Mouse (Mus musculus): ENCODE measurements around the gene C5ar1.
"Not testable (repeated sequence)": the region's sequence is repeated elsewhere in the genome, so short reads cannot be mapped to it uniquely, and the experiment has no call there.

C5ar1 gene

DNA sequence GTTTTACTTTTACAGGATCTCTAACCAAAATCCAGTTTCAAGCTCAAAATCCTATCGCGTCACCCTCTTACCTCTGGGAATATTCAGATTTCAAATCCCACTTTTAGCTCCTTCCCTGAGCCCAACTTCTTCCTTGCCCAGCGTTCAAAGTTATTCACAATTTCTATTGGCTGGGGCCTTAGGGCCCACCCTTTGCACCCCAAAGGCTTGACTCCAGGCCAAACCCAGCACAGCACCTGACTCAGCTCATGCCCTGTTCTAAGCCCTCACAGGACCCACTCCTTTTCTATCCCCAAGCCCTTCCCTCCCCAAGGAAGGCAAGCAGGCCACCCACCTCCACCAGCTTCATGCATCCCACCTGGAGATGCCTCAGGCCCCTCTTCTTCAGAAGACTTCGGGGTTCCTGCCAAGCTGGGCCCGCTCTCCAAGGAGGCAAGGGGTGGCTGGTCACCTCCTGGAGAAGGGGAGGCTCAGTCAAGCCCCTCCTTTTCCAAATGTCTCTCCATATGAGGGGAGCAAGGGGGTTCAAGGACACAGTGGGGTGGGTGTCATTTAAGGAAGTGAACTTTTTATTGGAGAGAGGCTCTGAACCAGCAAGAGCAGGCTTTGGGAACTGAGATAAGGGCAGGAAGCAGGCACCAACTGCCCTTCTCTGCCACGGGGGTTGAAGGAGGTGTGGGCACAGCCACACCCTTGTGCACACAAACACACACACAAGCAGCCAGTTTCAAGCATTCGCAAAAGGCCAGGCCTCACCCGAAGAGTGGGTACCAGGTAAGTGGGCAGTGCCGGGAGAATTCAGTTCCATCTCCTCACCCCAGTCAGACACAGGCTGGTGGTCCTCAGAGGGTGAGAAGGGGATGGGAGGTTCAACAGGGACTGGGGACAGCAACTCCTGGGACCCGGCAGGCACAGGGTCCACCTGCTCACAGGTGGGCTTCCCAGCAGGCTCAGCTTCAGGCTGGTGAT is 15.9 kb upstream of the C5ar1 start:
- DNase-seq (ENCODE audit: low read depth, low spot score), result no peak

- no peak for DNase-seq (ENCODE audit: low read depth, low spot score)
Measured at GRCm38 (mm10) chr7:16273766-16274140, 14.4 kb upstream of the C5ar1 start.

GRCm38 (mm10) chr7:16273081-16273765 is 13.9 kb upstream of the C5ar1 start, which contains the start of gene Inafm1:
Gene Inafm1 (minus strand): TSS chr7:16273617.
- DNase-seq (ENCODE audit: low read depth, low spot score), result peak; percentile 91

DNA sequence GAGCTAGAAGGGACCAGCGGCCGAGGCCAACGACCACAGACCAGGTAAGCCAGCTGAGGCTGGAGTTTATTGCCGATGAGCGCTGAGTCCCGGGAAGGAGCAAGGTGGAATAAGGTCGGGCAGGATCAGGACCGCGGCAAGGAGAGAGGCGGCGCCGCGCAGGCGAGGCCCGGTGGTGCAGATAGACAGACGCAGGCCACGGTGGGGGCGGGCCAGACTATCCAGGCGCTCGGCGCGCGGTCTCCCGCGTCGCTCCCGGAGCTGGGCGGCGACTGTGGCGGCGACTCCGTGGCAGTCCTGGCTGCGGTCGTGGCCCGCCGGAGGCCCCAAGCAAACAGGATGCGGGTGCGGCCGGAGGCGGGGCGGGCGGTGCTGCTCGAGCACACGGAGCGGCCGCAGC is 13.3 kb upstream of the C5ar1 start:
- peak; percentile 45 for DNase-seq (ENCODE audit: low read depth, low spot score)

DNA sequence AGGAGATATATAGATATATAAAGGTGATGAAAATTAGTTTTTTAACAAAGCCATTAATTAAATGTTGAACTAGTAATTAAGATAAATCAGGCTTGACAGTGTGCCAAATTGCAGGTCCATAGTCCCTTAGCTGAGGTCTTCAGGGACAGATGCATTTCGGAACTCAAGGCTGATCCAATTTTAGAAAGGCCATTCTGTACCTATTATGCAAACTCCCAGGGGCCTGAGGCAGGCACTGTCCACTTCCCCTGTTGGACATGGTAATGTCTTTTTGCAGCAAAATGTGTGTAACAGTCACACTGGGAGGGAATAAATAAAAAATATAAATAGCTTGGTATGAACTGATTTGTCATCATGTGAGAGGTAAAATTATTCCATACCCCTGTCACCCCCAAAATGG is 11.8 kb upstream of the C5ar1 start:
- DNase-seq (ENCODE audit: low read depth, low spot score), result no peak

DNA sequence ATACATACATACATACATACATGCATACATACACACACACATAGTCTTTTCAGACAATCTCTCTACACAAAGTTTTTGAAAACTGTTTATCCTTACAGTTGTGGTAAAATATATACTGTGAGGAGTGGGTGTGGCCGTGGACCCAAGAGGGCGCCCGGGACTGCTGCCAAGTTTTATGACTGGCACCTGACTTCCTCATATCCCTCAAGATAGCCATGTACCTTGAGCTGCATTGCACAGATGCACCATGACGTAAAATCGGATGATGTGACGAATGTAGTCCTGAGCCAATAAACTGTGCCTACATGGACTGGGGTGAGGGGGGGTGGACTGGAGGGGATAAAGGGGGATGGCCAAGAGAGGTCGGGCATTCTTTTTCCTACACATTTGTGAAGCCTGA is 7.3 kb upstream of the C5ar1 start:
- DNase-seq (ENCODE audit: low read depth, low spot score), result not testable (repeated sequence)

DNA sequence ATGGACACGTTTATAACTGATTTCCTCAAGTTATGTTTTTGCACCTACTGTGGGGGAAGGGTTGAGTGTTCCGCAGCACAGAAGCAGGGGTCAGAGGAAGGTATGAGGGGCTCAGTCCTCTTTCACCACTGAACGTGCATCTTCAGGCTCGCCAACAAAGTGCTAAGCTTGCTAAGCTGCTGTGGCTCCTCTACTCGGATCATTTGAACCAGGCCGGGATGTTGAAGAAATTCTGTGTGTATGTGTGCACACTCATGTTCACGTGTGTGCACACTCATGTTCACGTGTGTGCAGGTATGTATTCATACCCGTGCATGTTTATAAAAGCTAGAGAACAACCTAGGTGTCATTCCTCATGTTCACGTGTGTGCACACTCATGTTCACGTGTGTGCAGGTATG is 6.5 kb upstream of the C5ar1 start:
- no peak for DNase-seq (ENCODE audit: low read depth, low spot score)

DNA sequence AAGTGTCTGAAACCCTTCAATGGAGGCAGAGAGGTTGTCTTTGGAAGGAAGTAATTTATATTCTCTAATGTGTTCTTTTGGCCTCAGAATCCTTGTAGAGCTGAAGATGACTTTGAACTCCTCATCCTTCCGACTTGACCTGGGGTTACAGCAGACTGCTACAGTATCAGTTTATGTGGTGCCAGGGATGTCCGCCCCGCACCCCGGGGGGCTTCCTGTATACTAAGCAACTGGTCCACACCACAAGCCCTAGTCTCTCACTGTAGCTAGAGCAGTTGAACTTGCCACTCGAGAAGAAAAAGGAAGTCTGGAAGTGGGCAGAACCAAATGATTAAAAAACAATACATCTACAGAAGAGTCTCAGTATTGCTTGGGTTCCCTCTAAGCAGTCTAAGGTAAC is 4.5 kb upstream of the C5ar1 start:
- DNase-seq (ENCODE audit: low read depth, low spot score), result no peak

- DNase-seq (ENCODE audit: low read depth, low spot score), result peak; percentile 69
Measured at GRCm38 (mm10) chr7:16263015-16263787, 3.9 kb upstream of the C5ar1 start.

GRCm38 (mm10) chr7:16261097-16261496 is 1.8 kb upstream of the C5ar1 start:
- no peak for DNase-seq (ENCODE audit: low read depth, low spot score)

- DNase-seq (ENCODE audit: low read depth, low spot score), result no peak
Measured at GRCm38 (mm10) chr7:16257830-16258229, 1.5 kb downstream of the C5ar1 start.

DNA sequence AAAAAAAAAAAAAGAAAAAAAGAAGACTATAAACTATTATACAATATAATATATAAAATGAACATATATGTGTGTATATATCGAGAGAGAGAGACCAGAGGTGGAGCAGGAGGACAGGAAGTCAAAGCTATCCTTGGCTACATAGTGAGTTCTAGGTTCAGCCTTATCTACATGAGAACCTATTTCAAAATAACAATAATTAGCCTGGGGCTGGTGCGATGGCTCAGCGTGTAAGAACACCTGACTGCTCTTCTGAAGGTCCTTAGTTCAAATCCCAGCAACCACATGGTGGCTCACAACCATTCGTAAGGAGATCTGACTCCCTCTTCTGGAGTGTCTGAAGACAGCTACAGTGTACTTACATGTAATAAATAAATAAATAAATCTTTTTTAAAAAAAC is 3.4 kb downstream of the C5ar1 start:
- DNase-seq (ENCODE audit: low read depth, low spot score), result not testable (repeated sequence)

GRCm38 (mm10) chr7:16254195-16254594 is 5.1 kb downstream of the C5ar1 start:
- no peak for DNase-seq (ENCODE audit: low read depth, low spot score)

- DNase-seq (ENCODE audit: low read depth, low spot score), result no peak
Measured at GRCm38 (mm10) chr7:16250687-16251086, 8.7 kb downstream of the C5ar1 start.

GRCm38 (mm10) chr7:16245958-16246357 is 13.4 kb downstream of the C5ar1 start:
- DNase-seq (ENCODE audit: low read depth, low spot score), result no peak

DNA sequence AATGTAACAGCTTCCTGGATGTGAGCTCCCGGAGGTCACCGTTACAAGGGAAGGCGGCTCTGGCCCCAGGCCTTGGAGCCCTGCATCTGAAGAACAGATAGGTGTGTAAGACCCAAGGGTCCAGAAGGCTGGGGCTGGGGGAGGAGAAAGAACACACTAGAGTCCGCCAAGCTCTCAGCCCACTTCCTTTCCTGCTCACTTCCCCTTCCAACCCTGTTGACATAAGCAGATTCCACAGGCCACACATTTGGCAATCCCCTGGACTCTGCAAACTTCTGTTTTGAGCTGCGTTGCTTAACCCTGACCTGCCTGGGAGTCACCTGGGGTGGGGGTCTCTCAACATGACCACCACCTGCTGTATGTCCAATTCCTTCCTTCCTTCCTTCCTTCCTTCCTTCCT is 15.3 kb downstream of the C5ar1 start, which contains the start of gene C5ar2:
C5ar2 (minus strand) TSS at position 88 of the 400 bp plus-strand sequence.
- DNase-seq (ENCODE audit: low read depth, low spot score), result no peak

DNA sequence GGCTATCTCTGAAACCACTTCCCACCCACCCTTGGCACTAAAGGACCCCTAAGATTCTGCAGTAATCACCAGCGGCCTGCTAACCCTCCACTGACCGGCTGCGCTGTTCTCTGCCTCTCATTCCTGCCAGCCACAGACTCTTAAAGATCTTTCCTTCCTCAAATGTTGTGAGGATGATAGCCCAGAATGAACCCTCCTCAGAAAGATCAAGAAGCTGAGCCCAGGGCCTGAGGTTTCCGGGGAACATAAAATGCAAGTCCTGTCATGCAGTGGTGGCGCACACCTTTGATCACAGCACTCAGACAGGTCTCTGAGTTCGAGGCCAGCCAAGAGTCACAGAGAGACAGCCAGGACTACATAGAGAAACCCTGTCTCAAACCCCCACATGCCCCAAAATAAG is 17.1 kb downstream of the C5ar1 start:
- no peak for DNase-seq (ENCODE audit: low read depth, low spot score)

GRCm38 (mm10) chr7:16241787-16242186 is 17.6 kb downstream of the C5ar1 start:
- DNase-seq (ENCODE audit: low read depth, low spot score), result no peak

- DNase-seq (ENCODE audit: low read depth, low spot score), result no peak
Measured at GRCm38 (mm10) chr7:16240978-16241303, 18.4 kb downstream of the C5ar1 start.

GRCm38 (mm10) chr7:16240281-16240977 is 18.9 kb downstream of the C5ar1 start:
- DNase-seq (ENCODE audit: low read depth, low spot score), result no peak

- no peak for DNase-seq (ENCODE audit: low read depth, low spot score)
Measured at GRCm38 (mm10) chr7:16239554-16239997, 19.8 kb downstream of the C5ar1 start.

All from forelimb bud, embryonic 11.5 days (tissue).